Mouse (Mus musculus): ENCODE data around the gene Coq8b. TPM values are rescaled to one million over a fixed set of nuclear protein-coding genes. Genes with fewer than 3 reads are reported as not detected.

Coq8b gene
- polyA plus RNA-seq, 1 experiment: 9.3 TPM

DNA sequence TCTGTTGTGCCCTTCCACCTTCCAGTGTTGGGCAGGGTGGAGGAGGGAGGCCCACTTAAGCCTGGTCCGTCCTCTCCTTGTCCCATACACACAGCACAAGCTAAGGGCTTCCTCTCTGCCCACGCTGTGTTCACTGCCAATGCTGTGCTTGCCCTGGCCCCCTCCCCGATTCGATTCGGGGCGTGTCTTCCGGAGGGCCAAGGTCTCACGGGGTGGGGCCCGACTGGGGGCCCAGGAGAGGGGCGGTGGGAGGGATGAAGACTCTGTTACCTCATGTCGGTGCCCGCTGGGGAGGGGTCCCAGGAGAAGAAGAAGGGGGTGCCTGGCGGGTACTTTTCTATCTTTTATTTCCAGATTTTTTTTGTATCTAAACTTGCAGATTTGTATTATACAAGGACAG is 48.9 kb downstream of the Coq8b start:
- TF ChIP-seq FOSL1 (IDR thresholded peaks at IDR 0.05; ENCODE audit: insufficient read depth, low read length, poor library complexity, severe bottlenecking): no peak
- TF ChIP-seq CTCF (IDR thresholded peaks at IDR 0.05; ENCODE audit: control insufficient read depth, insufficient read depth, insufficient read length): no peak
- TF ChIP-seq MAX (IDR thresholded peaks at IDR 0.05): no peak
- no peak for TF ChIP-seq USF1 (IDR thresholded peaks at IDR 0.05; ENCODE audit: low read depth)
- no peak for TF ChIP-seq MYOG (IDR thresholded peaks at IDR 0.05; ENCODE audit: control insufficient read depth, extremely low read depth, insufficient read length)
- no peak for TF ChIP-seq CEBPB (IDR thresholded peaks at IDR 0.05; ENCODE audit: low read depth)
- TF ChIP-seq MYOD1 (IDR thresholded peaks at IDR 0.05; ENCODE audit: control insufficient read depth, insufficient read length, low read depth): no peak
- Histone ChIP-seq H3K79me2 (ENCODE audit: control insufficient read depth, insufficient read depth) (no peaks in the 10 kb centered on the region), H3K4me3 (ENCODE audit: insufficient read depth, poor library complexity, severe bottlenecking) (no peak overlapping the region)

DNA sequence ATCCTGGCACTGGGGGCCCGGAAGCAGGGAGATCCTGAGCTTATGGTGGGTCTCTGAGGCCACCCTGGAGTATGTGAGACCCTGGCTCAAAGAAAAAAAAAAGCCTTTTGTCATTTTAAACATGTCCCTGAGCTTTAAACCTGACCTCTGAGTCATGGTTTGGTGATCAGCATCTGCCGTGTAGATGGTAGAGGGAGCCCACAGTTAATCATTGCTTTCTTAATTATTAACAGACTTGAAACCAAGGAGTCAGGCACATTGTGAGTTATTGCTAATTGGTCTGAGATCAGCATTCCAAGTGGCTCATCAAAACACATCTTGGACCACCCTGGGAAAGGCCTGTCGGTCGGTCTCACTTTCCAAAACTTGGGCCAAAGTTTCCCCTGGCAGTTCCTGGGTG is 49.4 kb downstream of the Coq8b start:
- Histone ChIP-seq H3K36me3 (ENCODE audit: control insufficient read depth, insufficient read depth) (no peaks in the 10 kb centered on the region), H3K27me3 (ENCODE audit: control insufficient read depth, insufficient read depth, insufficient read length) (no peaks in the 10 kb centered on the region), H3K79me2 (ENCODE audit: control insufficient read depth, insufficient read depth) (no peaks in the 10 kb centered on the region), H3K4me3 (ENCODE audit: insufficient read depth, poor library complexity, severe bottlenecking) (no peak overlapping the region), H3K79me3 (ENCODE audit: low read depth) (no peaks in the 10 kb centered on the region), H3ac (ENCODE audit: control insufficient read depth, insufficient read length, low read depth) (no peak overlapping the region)
- TF ChIP-seq CEBPB (IDR thresholded peaks at IDR 0.05; ENCODE audit: low read depth) (no peak), MYOG (IDR thresholded peaks at IDR 0.05; ENCODE audit: control insufficient read depth, extremely low read depth, insufficient read length) (no peak), CTCF (IDR thresholded peaks at IDR 0.05; ENCODE audit: control insufficient read depth, insufficient read depth, insufficient read length) (no peak), MYOD1 (IDR thresholded peaks at IDR 0.05; ENCODE audit: control insufficient read depth, insufficient read length, low read depth) (no peak)

More for the DNA sequence above, 48.9 kb downstream of the Coq8b start:
- Histone ChIP-seq H3K36me3 (ENCODE audit: control insufficient read depth, insufficient read depth) (no peaks in the 10 kb centered on the region), H3K27me3 (ENCODE audit: control insufficient read depth, insufficient read depth, insufficient read length) (no peaks in the 10 kb centered on the region), H3ac (ENCODE audit: control insufficient read depth, insufficient read length, low read depth) (no peak overlapping the region), H3K79me3 (ENCODE audit: low read depth) (no peaks in the 10 kb centered on the region)

DNA sequence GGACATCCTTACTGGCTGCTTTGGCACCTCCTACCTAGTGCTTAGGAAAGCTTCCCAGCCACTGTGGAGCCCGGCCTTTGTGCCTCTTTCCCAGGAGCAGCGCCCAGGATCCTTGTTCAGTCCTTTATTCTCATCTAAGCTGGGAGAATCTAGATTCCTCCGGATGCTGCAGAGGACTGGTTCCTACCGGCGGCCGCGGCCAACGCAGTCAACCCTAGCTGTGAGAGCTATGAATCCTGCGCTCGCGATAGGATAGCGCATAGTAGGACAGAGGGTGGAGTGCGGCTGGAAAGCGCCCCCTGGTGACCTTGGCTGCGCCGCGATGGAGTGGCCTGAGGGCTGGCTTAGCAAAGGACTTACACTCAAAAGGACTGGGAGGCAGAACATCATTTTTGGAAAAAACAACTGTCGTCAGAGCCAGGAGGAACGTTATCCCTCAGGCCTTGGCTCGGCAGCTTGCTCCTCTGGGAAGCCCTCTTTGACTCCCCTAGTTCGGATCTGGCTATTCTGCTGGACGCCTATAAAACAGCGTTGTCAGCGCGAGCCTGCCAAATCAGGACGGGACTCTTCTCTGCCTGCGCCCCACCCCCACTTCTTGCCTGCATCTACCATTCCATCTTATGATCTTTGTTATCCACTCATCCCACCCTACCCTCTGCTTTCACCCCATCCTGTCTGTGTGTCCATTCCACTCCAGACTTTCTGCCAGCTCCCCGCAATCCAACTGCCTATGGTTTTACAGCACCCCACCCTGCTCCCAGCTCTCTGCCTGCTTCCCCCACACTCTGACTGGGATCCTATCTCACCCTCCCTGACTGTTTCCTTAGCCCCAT is 52.3 kb downstream of the Coq8b start:
- TF ChIP-seq CEBPB (IDR thresholded peaks at IDR 0.05; ENCODE audit: low read depth): no peak
- no peak for TF ChIP-seq USF1 (IDR thresholded peaks at IDR 0.05; ENCODE audit: low read depth)
- no peak for TF ChIP-seq MYOD1 (IDR thresholded peaks at IDR 0.05; ENCODE audit: control insufficient read depth, insufficient read length, low read depth)
- TF ChIP-seq CTCF (IDR thresholded peaks at IDR 0.05; ENCODE audit: control insufficient read depth, insufficient read depth, insufficient read length): peak; percentile 33
- Histone ChIP-seq H3K36me3 (ENCODE audit: control insufficient read depth, insufficient read depth) (no peaks in the 10 kb centered on the region), H3K79me2 (ENCODE audit: control insufficient read depth, insufficient read depth) (no peaks in the 10 kb centered on the region), H3ac (ENCODE audit: control insufficient read depth, insufficient read length, low read depth) (no peak overlapping the region), H3K27me3 (ENCODE audit: control insufficient read depth, insufficient read depth, insufficient read length) (no peaks in the 10 kb centered on the region), H3K4me3 (ENCODE audit: insufficient read depth, poor library complexity, severe bottlenecking) (no peak overlapping the region), H3K79me3 (ENCODE audit: low read depth) (no peaks in the 10 kb centered on the region)

DNA sequence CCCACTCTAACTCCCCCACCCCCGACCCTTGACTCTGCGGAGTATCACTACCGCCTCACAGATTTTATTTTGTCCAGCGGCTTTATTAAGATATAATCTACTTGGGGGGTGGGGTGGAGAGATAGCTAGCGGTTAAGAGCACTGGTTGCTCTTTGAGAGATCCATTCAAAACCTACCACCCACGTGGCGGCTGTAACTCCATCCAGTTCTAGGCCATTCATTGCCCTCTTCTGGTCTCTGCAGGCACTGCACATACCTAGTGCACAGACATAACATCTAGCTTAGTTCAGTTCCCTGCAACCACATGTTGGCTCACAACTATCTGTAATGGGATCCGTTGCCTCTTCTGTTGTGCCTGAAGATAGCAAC is 52.9 kb downstream of the Coq8b start:
- Histone ChIP-seq H3K4me3 (ENCODE audit: insufficient read depth, poor library complexity, severe bottlenecking) (no peak overlapping the region), H3K79me2 (ENCODE audit: control insufficient read depth, insufficient read depth) (no peaks in the 10 kb centered on the region), H3K36me3 (ENCODE audit: control insufficient read depth, insufficient read depth) (no peaks in the 10 kb centered on the region), H3K79me3 (ENCODE audit: low read depth) (no peaks in the 10 kb centered on the region), H3ac (ENCODE audit: control insufficient read depth, insufficient read length, low read depth) (no peak overlapping the region), H3K27me3 (ENCODE audit: control insufficient read depth, insufficient read depth, insufficient read length) (no peaks in the 10 kb centered on the region)
- TF ChIP-seq MYOG (IDR thresholded peaks at IDR 0.05; ENCODE audit: control insufficient read depth, extremely low read depth, insufficient read length): no peak
- TF ChIP-seq CTCF (IDR thresholded peaks at IDR 0.05; ENCODE audit: control insufficient read depth, insufficient read depth, insufficient read length): peak; percentile 20
- no peak for TF ChIP-seq USF1 (IDR thresholded peaks at IDR 0.05; ENCODE audit: low read depth)
- no peak for TF ChIP-seq MYOD1 (IDR thresholded peaks at IDR 0.05; ENCODE audit: control insufficient read depth, insufficient read length, low read depth)
- TF ChIP-seq FOSL1 (IDR thresholded peaks at IDR 0.05; ENCODE audit: insufficient read depth, low read length, poor library complexity, severe bottlenecking): no peak
- TF ChIP-seq CEBPB (IDR thresholded peaks at IDR 0.05; ENCODE audit: low read depth): no peak

DNA sequence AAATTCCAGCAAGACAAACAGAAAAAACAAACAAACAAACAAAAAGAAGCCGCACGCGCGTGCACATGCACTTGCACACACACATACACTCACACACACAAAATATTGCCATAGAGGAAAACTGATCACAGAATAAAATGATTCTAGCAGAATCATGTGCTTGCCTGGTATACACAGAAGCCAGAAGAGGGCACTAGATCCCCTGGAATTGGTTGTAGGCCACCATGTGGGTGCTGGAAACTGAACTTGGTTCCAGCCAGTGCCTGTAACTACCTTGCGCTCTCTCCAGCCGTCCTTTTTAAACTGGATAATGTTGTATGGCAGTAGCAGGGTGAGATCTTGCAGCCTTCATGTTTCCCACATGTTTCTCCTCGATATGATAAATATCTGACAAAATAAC is 55.9 kb downstream of the Coq8b start:
- Histone ChIP-seq H3K79me2 (ENCODE audit: control insufficient read depth, insufficient read depth) (no peaks in the 10 kb centered on the region), H3K36me3 (ENCODE audit: control insufficient read depth, insufficient read depth) (no peaks in the 10 kb centered on the region), H3K4me3 (ENCODE audit: insufficient read depth, poor library complexity, severe bottlenecking) (no peak overlapping the region), H3K79me3 (ENCODE audit: low read depth) (no peaks in the 10 kb centered on the region), H3K27me3 (ENCODE audit: control insufficient read depth, insufficient read depth, insufficient read length) (no peaks in the 10 kb centered on the region), H3ac (ENCODE audit: control insufficient read depth, insufficient read length, low read depth) (no peak overlapping the region)
- TF ChIP-seq FOSL1 (IDR thresholded peaks at IDR 0.05; ENCODE audit: insufficient read depth, low read length, poor library complexity, severe bottlenecking): no peak
- no peak for TF ChIP-seq MYOG (IDR thresholded peaks at IDR 0.05; ENCODE audit: control insufficient read depth, extremely low read depth, insufficient read length)
- no peak for TF ChIP-seq USF1 (IDR thresholded peaks at IDR 0.05; ENCODE audit: low read depth)
- no peak for TF ChIP-seq CEBPB (IDR thresholded peaks at IDR 0.05; ENCODE audit: low read depth)
- TF ChIP-seq MAX (IDR thresholded peaks at IDR 0.05): no peak
- TF ChIP-seq CTCF (IDR thresholded peaks at IDR 0.05; ENCODE audit: control insufficient read depth, insufficient read depth, insufficient read length): no peak
- no peak for TF ChIP-seq MYOD1 (IDR thresholded peaks at IDR 0.05; ENCODE audit: control insufficient read depth, insufficient read length, low read depth)

DNA sequence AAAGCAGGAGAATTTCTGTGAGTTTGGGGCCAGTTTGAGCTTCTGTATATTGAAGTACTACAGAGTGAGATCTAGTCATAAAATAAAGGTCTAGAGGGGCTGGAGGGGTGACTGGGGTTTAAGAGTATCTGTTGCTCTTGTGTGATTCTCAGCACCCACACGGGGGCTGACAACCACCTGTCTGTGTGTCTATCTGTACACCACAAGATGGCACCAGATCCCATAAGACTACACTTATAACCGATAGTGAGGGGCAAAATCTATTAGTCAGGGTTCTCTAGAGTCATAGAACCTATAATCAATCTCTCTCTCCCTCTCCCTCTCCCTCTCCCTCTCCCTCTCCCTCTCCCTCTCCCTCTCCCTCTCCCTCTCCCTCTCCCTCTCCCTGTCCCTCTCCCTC is 57.7 kb downstream of the Coq8b start:
- H3ac ChIP-seq (ENCODE audit: control insufficient read depth, insufficient read length, low read depth): no peak overlapping the region
- H3K36me3 ChIP-seq (ENCODE audit: control insufficient read depth, insufficient read depth): no peaks in the 10 kb centered on the region
- no peaks in the 10 kb centered on the region for H3K27me3 ChIP-seq (ENCODE audit: control insufficient read depth, insufficient read depth, insufficient read length)
- H3K4me3 ChIP-seq (ENCODE audit: insufficient read depth, poor library complexity, severe bottlenecking): no peak overlapping the region
- TF ChIP-seq CTCF (IDR thresholded peaks at IDR 0.05; ENCODE audit: control insufficient read depth, insufficient read depth, insufficient read length) (no peak), MAX (IDR thresholded peaks at IDR 0.05) (no peak), MYOG (IDR thresholded peaks at IDR 0.05; ENCODE audit: control insufficient read depth, extremely low read depth, insufficient read length) (no peak), CEBPB (IDR thresholded peaks at IDR 0.05; ENCODE audit: low read depth) (no peak), FOSL1 (IDR thresholded peaks at IDR 0.05; ENCODE audit: insufficient read depth, low read length, poor library complexity, severe bottlenecking) (no peak), USF1 (IDR thresholded peaks at IDR 0.05; ENCODE audit: low read depth) (no peak), MYOD1 (IDR thresholded peaks at IDR 0.05; ENCODE audit: control insufficient read depth, insufficient read length, low read depth) (no peak)
- no peaks in the 10 kb centered on the region for H3K79me3 ChIP-seq (ENCODE audit: low read depth)
- no peaks in the 10 kb centered on the region for H3K79me2 ChIP-seq (ENCODE audit: control insufficient read depth, insufficient read depth)

Data from C2C12 (cell line).